Mouse (Mus musculus): Measurements from ENCODE around the gene Vash1. TPM values are rescaled to one million over a fixed set of nuclear protein-coding genes. Genes with fewer than 3 reads are reported as not detected.
A peak's percentile ranks its signal among the peaks of the same experiment; 100 is the strongest.

Gene Vash1
- total and polyA plus RNA-seq, 3 experiments: 2.9 to 4.8 (median 4.8) TPM

- DNase-seq: no peak
Observed at GRCm38 (mm10) chr12:86719961-86720639, 41.6 kb downstream of the Vash1 start.

- no peak for DNase-seq
Observed at GRCm38 (mm10) chr12:86721453-86721852, 43.0 kb downstream of the Vash1 start.

GRCm38 (mm10) chr12:86724300-86724699 lies 45.8 kb downstream of the Vash1 start:
- DNase-seq: no peak

- no peak for DNase-seq
Observed at GRCm38 (mm10) chr12:86725706-86726105, 47.2 kb downstream of the Vash1 start.

GRCm38 (mm10) chr12:86726120-86726640 lies 47.7 kb downstream of the Vash1 start, which contains the start of gene Angel1:
Gene Angel1, minus strand, starts transcription at chr12:86726460.
- DNase-seq: peak; percentile 97

- no peak for DNase-seq
Observed at GRCm38 (mm10) chr12:86734319-86734810, 55.9 kb downstream of the Vash1 start, which contains the start of gene Lrrc74a. Gene Lrrc74a, plus strand, starts transcription at chr12:86734369.

Other genes with a start within 250 kb of the Vash1 start
- gene Angel1, start 47.8 kb downstream of the Vash1 start, total RNA-seq (2021): 1 to 10 TPM; 2.3 to 5.1 TPM
- 2.7 and 3.7 TPM in 2 replicates for gene Angel1, start 47.8 kb downstream of the Vash1 start, polyA plus RNA-seq (2012; rRNA removed)
- not detected for gene Lrrc74a, start 55.7 kb downstream of the Vash1 start, total RNA-seq (2021)
- gene Lrrc74a, start 55.7 kb downstream of the Vash1 start, polyA plus RNA-seq (2012; rRNA removed): not detected in 2 replicates
- 10 to 100 TPM; 51.1 to 79.5 TPM for gene Irf2bpl, start 206.1 kb downstream of the Vash1 start, total RNA-seq (2021)
- gene Irf2bpl, start 206.1 kb downstream of the Vash1 start, polyA plus RNA-seq (2012; rRNA removed): 121 and 122 TPM in 2 replicates

Data from adrenal gland, adult 2 months (tissue).